Mouse (Mus musculus): ENCODE results near the gene Zfp423.
"Not testable (repeated sequence)": the region's sequence is repeated elsewhere in the genome, so short reads cannot be mapped to it uniquely, and the experiment has no call there.

Zfp423 gene

DNA sequence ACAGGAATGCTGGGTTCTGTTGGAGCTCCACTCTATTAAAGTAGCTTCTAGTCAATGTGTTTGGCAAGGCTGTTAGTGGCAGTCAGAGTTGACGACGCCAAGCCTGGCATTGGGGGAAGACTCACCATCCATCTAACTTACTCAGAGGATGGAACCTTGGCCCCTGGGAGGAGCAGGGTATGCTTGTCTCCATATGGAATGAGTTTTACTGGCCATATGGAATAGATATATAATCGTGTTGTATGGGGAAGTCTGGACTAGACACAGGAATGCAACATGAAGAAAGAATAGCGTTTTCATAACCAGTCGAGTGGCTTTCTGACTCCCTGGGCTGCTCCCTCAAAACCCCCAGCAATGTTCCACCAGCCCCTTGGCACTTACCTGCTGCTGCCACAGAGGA is 55.3 kb downstream of the Zfp423 start:
- DNase-seq (ENCODE audit: low read depth): no peak

GRCm38 (mm10) chr8:87895203-87896041 is 64.0 kb downstream of the Zfp423 start:
- DNase-seq (ENCODE audit: low read depth): no peak

GRCm38 (mm10) chr8:87894287-87894686 is 65.1 kb downstream of the Zfp423 start:
- no peak for DNase-seq (ENCODE audit: low read depth)

DNA sequence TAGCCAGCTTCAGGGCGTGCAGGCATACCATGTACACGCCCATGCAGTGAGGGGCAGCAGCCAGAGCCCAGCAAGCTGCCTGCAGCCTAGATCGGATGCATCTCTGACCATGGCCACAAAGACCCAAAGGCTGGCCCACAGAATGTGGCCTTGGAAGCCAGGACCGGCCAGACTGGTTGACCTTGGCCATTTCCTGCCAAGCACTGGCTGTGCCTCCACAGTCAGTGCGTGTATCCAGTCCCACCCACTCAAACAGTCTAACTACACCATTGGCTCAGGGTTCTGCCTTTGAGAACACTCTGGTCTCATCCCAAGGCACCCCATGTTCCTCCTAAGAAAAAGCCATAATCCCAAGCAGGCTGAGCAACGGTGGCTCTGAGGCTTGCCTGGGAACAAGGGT is 65.8 kb downstream of the Zfp423 start:
- no peak for DNase-seq (ENCODE audit: low read depth)

DNA sequence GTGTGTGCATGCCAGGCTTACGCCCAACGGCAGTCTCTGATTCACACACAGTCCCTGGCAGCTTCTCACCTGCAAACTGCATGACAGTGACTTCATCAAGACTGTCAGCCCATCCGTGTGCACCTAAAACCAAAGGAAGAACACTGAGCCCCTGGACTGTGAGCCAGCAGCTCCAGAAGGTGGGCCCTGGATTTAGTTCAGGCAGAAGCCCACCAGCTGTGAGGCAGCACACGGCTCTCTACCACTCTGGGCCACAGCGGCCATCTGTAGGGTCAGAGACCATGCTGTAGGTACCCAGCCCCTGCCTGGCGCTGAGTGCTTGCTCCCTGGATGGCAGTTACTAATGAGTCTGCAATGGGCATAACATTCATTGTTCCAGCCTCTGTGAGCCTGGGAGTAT is 66.5 kb downstream of the Zfp423 start:
- DNase-seq (ENCODE audit: low read depth): no peak

- no peak for DNase-seq (ENCODE audit: low read depth)
Measured at GRCm38 (mm10) chr8:87891884-87892283, 67.5 kb downstream of the Zfp423 start.

GRCm38 (mm10) chr8:87887956-87888355 is 71.4 kb downstream of the Zfp423 start:
- DNase-seq (ENCODE audit: low read depth): no peak

- no peak for DNase-seq (ENCODE audit: low read depth)
Measured at GRCm38 (mm10) chr8:87881088-87881487, 78.3 kb downstream of the Zfp423 start.

GRCm38 (mm10) chr8:87875852-87876251 is 83.5 kb downstream of the Zfp423 start:
- no peak for DNase-seq (ENCODE audit: low read depth)

- DNase-seq (ENCODE audit: low read depth): no peak
Measured at GRCm38 (mm10) chr8:87875452-87875851, 83.9 kb downstream of the Zfp423 start.

DNA sequence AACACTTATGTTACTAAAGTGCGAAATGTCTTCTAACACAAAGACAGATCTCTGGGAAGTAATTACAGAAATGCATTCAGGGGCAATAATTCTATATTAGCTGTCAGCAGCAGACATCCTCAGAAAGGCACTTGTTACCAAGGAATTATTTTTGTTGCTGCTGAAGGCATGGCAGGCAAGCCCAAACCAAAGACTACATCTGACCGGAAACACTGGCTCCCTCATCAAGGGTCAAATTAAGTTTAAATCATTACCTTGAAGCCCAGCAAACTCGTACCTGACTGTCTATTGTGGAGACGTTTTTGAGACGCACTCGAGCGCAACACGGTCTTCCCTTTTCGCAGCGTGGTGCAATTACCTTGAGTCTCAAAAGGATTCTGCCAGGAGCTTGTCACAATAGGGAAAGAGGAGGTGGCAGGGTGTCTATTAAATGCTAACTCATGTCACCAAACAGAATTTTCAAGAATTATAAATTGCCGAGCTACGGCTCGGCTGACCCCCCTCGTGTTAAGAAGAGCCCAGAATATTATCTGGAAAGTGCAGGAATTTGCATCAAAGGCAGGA is 86.3 kb downstream of the Zfp423 start:
- no peak for DNase-seq (ENCODE audit: low read depth)

DNA sequence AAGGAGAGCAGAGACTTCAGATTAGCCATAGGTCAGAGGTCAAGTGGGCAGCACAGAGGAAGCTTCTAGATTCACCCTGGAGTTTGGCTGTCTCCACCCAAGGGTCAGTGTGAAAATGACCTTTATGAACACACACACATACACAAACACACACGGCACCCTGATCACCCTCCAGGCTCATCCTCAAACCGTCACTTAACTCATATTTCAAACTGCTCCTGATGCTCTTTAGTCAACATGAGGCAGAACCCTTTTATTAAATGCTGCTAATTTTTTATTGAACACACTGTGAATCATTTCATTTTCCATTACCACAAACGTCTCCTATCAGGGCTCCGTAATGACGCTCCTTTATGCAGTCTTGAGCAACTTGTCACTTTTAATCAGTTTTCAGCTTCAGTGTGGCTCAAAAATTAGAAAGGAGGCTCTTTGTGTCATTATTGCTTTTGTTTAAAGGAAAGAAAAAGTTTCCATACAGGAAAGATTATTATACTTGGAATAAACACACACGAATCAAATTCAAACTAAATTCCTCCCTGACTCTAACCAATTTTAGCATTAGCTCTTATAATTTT is 87.0 kb downstream of the Zfp423 start:
- no peak for DNase-seq (ENCODE audit: low read depth)

- no peak for DNase-seq (ENCODE audit: low read depth)
Measured at GRCm38 (mm10) chr8:87866586-87866985, 92.8 kb downstream of the Zfp423 start.

DNA sequence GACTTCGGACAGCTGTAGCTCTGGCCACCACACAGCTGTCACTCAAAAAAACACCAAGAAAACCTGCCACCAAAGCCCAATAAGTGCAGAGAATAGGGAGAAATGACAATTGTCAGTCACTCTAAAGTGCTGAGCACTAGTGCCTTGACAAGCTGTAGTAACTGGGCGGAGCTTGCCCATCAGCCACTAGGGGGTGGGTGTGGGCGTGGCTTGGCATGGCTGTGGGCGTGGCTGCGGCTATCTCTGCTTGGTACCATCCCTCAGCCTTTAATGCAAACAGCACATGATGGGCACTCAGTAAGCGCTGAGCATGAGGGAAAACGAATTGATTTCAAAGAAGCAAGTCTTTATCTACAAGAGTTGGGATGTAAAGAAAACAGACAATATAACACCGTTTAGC is 95.2 kb downstream of the Zfp423 start:
- DNase-seq (ENCODE audit: low read depth): peak; percentile 2

DNA sequence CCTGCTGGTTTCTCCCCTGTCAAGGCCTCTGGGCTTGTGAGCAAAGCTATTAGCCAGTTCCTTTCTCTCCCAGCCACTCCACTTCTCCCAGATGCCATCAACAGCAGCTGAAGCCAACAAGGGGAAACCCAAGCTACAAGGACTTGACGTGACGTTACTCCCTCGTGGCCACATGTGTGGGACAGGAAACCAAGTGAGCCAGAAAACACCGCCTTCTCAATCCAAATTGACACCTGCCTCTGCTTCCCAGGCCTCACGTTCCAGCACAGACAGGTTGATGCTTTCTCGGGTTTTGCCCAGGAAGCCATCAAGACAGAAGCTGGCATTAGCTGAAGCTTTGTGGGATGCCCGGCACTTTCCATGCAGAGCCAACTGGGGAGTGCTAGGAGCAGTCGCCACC is 96.3 kb downstream of the Zfp423 start:
- no peak for DNase-seq (ENCODE audit: low read depth)

DNA sequence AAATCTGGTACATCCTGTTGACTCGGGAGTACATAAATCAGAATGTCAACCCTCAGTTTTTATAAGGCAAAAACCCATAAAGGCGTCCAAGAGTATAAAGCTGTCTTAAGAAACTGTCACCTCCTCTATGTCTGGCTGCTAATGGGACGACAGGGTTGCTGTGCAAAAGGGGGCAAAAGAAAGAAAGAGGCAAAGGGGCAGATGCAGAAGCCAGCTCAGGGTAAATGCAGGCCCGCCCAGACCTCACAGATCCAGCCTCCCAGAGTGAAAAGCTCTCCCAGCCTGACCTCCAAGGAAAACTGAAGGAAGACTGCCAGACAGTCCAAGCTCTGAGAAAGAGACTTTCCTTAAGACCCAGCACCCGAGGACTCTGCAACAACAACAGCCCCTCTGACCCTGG is 97.7 kb downstream of the Zfp423 start:
- DNase-seq (ENCODE audit: low read depth): no peak

DNA sequence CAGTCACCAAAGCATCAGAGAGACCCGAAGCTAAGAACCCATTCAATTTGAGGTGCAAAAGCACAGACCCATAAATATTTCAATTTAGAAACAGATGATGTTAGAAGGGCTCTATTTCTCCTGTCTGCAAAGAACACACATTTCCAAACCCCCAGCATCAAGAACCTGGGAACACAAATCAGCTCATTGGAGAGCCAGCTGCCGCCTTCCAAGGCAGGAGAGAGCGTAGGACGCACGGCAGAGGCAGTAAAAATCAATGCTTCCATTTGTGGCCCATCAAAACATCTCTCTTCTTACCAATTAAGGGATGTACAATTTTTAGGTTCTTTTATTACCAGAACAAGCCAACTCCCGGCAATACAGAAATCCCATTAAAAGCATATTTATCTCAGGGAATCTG is 98.5 kb downstream of the Zfp423 start:
- no peak for DNase-seq (ENCODE audit: low read depth)

DNA sequence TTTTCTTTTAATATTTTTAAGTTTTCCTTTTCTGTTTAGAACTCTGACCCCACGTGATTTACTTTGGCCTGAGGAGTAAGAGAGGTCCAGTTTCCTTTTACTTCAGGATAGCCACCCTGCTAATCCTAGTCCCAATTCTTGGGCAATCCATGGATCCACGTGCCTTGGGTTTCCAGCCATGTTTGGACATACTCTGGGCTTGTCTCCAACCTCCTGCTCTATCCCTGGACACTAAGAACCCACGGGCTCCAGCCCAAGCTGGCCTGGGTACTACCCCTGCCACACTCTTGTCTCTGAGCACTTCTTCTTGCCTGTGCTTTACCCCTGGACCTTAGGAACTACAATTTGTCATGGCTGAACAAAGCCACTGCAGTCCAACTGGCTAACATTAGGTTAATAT is 107.5 kb downstream of the Zfp423 start:
- no peak for DNase-seq (ENCODE audit: low read depth)

- DNase-seq (ENCODE audit: low read depth): no peak
Measured at GRCm38 (mm10) chr8:87851380-87851779, 108.0 kb downstream of the Zfp423 start.

DNA sequence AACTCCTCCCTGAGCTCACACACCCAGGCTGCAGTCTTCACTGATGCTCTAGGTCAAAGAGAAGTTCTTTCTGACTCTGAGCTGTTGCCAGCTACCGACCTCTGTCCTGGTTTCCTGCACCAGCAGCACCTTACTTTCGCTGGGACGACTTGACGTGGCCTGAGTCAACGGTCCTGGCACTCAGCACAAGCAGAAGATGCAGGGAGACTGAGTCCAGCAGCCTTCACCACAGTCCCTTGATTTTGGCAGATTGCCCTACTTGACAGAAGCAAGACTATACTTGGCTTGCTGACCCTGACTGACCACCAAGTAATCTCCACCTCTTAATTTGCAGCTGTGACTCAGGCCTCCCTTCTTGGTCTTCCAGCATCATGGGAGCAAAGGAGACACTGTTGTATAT is 110.6 kb downstream of the Zfp423 start:
- no peak for DNase-seq (ENCODE audit: low read depth)

GRCm38 (mm10) chr8:87847796-87848195 is 111.6 kb downstream of the Zfp423 start:
- DNase-seq (ENCODE audit: low read depth): no peak

DNA sequence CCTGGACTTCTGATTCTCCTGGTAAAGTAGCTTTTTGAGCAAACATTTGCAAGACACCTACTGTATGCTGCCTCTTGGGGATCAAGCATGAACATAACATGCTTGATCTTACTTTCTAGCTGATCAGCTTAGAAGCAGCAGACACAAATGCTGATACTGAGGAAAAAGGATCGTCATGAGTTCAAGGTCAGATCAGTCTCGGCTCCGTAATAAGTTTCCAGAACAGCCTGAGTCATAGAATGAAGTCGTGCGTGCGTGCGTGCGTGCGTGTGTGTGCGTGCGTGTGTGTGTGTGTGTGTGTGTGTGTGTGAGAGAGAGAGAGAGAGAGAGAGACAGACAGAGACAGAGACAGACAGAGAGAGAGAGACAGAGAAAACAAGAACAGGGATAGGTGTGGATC is 117.3 kb downstream of the Zfp423 start:
- DNase-seq (ENCODE audit: low read depth): not testable (repeated sequence)

GRCm38 (mm10) chr8:87837266-87837665 is 122.1 kb downstream of the Zfp423 start:
- DNase-seq (ENCODE audit: low read depth): no peak

GRCm38 (mm10) chr8:87836866-87837265 is 122.5 kb downstream of the Zfp423 start:
- DNase-seq (ENCODE audit: low read depth): no peak

Data from induced T-regulatory cell, adult 2 months (primary cell).